Mouse (Mus musculus): ENCODE results near the gene Ndufa4l2.

The Ndufa4l2 gene

GRCm38 (mm10) chr10:127514764-127515163, at the start of gene Ndufa4l2:
Gene Ndufa4l2, plus strand, starts transcription at chr10:127514967.
- DNase-seq (ENCODE audit: low read depth), result no peak

- no peak for DNase-seq (ENCODE audit: low read depth)
Observed at GRCm38 (mm10) chr10:127471281-127471988, 43.3 kb upstream of the Ndufa4l2 start.

GRCm38 (mm10) chr10:127472722-127473121, 42.0 kb upstream of the Ndufa4l2 start:
- DNase-seq (ENCODE audit: low read depth), result no peak

GRCm38 (mm10) chr10:127475175-127475574, 39.6 kb upstream of the Ndufa4l2 start:
- no peak for DNase-seq (ENCODE audit: low read depth)

- DNase-seq (ENCODE audit: low read depth), result no peak
Observed at GRCm38 (mm10) chr10:127476541-127476940, 38.2 kb upstream of the Ndufa4l2 start.

- no peak for DNase-seq (ENCODE audit: low read depth)
Observed at GRCm38 (mm10) chr10:127477301-127477700, 37.5 kb upstream of the Ndufa4l2 start.

GRCm38 (mm10) chr10:127479131-127479530, 35.6 kb upstream of the Ndufa4l2 start:
- peak; percentile 20 for DNase-seq (ENCODE audit: low read depth)

GRCm38 (mm10) chr10:127480833-127481813, 33.6 kb upstream of the Ndufa4l2 start:
- no peak for DNase-seq (ENCODE audit: low read depth)

- no peak for DNase-seq (ENCODE audit: low read depth)
Observed at GRCm38 (mm10) chr10:127485235-127485634, 29.5 kb upstream of the Ndufa4l2 start.

- no peak for DNase-seq (ENCODE audit: low read depth)
Observed at GRCm38 (mm10) chr10:127488856-127489255, 25.9 kb upstream of the Ndufa4l2 start.

- no peak for DNase-seq (ENCODE audit: low read depth)
Observed at GRCm38 (mm10) chr10:127490160-127491127, 24.3 kb upstream of the Ndufa4l2 start.

GRCm38 (mm10) chr10:127491128-127491512, 23.6 kb upstream of the Ndufa4l2 start:
- no peak for DNase-seq (ENCODE audit: low read depth)

GRCm38 (mm10) chr10:127492118-127492517, 22.6 kb upstream of the Ndufa4l2 start:
- DNase-seq (ENCODE audit: low read depth), result no peak

GRCm38 (mm10) chr10:127496156-127496555, 18.6 kb upstream of the Ndufa4l2 start:
- no peak for DNase-seq (ENCODE audit: low read depth)

GRCm38 (mm10) chr10:127499516-127499915, 15.3 kb upstream of the Ndufa4l2 start:
- no peak for DNase-seq (ENCODE audit: low read depth)

GRCm38 (mm10) chr10:127500042-127500441, 14.7 kb upstream of the Ndufa4l2 start:
- no peak for DNase-seq (ENCODE audit: low read depth)

- DNase-seq (ENCODE audit: low read depth), result no peak
Observed at GRCm38 (mm10) chr10:127500894-127501893, 13.6 kb upstream of the Ndufa4l2 start, which contains the start of gene Stac3. Gene Stac3, plus strand, starts transcription at chr10:127501686.

- DNase-seq (ENCODE audit: low read depth), result peak; percentile 76
Observed at GRCm38 (mm10) chr10:127508239-127508638, 6.5 kb upstream of the Ndufa4l2 start.

- DNase-seq (ENCODE audit: low read depth), result peak; percentile 81
Observed at GRCm38 (mm10) chr10:127509051-127509836, 5.5 kb upstream of the Ndufa4l2 start.
